Mouse (Mus musculus) left cerebral cortex, adult 11 months (tissue): ENCODE measurements around the gene Gnrhr.
A peak's percentile ranks its signal among the peaks of the same experiment; 100 is the strongest.

Source experiments
- DNase-seq: peaks from one replicate; pipeline ENCODE4 v3.0.0; 2022; ENCODE audit warnings: low spot score

Gnrhr gene

DNA sequence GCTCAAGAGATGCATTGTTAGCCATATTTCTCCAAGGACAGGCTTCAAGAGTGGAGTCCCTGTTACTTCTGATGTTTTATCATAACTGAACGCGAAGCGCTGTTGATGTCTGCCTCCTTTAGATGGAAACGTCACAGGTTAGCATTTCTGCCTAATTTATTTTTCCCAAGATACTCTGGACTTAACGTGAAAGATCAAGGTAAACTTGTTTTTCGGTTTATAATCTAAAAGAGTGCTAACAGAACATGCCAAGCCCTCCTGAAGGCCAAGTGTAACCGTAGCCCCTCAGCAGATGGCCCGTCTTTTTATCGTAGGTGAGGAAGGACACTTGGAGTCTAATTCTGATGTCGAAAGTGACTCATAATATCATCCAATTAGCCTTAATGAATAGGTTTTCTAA lies at the start of gene Gnrhr:
Gene Gnrhr, minus strand, starts transcription at position 101 of the 400 bp plus-strand sequence.
- DNase-seq = no peak

DNA sequence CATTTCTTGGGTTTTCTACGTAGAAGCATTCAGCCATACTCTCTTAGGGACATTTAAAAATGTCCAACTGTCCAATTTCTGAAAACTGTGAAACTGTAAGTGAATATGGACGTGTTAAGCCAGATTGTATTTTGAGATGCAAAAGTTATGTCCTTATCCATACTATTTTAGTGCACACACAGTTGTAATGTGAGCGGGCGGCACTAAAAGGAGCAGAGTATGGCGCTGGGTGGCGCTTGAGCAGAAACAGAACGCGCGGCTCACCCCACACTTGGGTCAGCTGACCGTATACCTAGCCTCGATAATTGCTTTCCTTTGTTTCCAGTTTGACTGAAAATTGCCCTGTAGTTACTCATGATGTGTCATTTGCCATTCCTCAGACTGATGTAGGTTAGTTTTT lies 48.9 kb upstream of the Gnrhr start:
- no peak for DNase-seq

DNA sequence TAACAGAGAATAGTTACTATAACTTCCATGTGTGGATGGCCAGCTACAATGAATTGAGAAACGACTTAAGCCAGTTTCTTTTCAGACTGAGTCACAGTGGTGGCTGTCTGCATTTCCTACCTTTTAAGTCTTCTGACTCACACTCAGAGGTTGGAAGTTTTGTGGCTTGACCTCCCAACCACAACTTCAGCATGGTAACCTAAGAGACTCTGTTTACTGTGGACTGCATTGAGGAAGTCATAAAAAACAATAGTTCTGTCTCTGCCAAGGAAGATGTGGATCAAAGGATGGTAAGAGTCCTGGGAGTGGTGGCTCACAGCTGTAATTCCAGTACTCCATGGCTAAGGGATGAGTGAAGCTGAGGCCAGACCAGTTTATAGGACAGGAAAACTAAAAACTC lies 47.2 kb upstream of the Gnrhr start:
- no peak for DNase-seq

DNA sequence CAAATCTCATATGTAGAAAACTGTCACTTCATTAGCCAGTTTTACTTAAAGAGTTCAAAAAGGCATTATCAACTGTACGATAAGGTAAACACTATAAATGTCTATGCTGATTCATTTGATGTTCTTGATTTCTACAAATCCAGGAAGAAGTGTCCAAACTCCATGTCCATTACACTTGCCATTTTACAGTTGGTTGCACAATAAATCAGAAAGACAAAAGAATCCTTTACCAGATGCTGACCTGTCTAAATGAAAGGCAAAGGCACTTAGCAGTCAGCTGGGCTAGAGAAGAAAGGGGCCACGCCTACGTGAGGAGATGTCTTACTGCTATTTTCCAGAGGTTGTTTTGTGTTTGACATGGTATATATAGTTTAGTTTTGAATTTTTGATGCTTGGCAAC lies 46.6 kb upstream of the Gnrhr start:
- no peak for DNase-seq

DNA sequence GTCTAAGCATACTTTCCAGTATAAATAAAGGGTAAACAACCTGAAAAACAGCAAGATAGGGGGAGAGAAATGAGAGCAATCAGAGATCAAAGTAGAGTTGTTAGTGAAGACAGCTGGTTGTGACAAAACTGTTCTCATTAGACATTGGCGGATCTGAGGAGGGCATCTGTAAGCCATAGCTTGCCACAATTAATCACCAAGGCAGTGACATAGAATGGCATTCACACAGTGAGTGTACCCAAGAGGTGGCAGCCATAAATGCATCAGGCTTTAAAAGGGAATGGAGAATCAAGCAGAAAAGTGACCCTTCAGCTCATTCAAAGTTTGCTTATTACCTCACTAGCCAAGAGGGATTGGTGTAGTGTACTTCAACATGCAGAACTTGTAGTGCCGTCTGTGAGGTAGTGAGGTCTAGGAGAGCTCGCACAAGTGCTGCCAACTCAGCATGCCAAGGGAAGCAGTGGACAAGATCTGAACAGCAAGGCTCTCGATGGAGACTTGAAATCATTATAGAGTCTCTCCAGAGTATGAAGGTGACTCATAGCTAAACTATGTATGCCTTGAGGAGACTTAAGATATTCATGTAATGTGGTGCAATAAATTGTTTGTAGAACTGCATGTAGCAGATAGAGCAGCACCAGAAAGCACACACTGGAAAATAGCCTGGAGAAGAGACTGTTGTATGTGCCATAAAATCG lies 29.6 kb upstream of the Gnrhr start:
- no peak for DNase-seq

DNA sequence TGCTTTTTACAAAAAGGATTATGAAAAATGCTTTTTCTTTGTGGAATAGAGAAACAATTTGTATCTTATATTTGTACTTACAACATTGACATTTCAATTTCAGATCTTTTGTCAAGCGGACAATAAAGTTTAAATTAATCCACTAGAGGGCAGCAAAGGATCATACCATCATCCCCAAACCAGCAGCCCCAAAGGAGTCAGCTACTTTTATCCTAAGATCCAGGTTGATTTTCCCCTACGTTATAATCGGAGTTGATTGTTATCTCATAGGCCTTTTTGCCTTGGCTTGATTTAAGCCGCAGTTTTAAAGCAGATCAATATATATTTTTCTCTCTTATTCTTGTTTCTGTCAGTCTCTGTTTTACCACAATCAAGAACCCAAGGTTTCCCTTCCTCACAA lies 6.3 kb downstream of the Gnrhr start:
- no peak for DNase-seq

DNA sequence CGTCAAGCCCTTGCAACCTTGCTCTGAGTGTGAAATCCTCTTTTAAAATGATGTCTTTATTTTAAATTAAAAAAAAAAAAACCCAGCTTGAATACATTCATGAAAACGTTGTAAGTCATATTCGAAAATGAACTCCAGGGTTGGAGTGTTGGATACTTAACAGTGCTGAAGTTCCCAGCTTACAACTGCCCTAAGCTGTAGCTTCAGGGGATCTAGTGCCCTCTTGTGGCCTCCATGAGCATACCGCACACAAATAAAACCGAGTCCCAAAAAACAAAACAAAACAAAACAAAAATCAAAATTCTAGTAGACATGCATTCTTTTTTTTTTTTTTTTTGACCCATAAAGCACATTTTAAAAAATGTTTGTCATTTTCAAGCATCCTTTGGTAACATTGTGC lies 6.9 kb downstream of the Gnrhr start:
- no peak for DNase-seq

DNA sequence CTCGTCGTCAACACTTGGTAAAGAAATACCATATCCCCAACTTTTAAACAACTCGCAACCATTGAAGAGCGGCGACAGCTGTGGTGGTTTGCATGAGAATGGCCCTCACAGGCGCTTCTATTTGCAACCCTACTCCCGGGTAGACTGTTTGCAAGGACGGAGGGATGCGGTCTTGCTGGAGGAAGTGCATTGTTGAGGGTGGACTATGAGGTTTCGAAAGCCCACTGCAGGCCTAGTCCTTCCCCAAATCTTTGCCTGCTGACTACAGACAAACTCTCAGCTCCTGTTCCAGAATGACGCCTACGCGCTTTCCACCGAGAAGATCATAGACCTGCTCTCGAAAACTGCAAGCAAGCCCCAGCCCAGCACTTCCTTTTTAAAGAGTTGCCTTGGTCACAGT lies 7.4 kb downstream of the Gnrhr start:
- no peak for DNase-seq

DNA sequence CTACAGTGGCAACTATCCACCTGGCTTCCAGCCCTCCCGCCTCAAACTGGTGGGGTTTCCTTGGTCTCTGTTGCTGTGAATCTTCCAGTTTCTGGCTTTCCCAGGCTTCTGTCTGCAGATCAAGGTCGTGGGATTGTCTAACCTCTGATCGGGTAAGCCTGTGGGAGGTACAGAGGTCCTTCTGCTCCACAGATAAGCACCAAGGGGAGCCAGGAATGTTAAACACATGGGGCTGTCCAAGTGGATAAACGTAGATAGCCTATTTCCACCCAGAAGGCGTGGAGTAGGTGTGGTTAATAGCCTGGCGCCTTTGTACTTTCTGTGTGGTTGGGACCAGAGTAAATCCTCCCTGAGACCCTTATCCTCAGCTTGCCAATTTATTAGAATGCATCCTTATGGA lies 10.3 kb downstream of the Gnrhr start:
- DNase-seq = no peak

DNA sequence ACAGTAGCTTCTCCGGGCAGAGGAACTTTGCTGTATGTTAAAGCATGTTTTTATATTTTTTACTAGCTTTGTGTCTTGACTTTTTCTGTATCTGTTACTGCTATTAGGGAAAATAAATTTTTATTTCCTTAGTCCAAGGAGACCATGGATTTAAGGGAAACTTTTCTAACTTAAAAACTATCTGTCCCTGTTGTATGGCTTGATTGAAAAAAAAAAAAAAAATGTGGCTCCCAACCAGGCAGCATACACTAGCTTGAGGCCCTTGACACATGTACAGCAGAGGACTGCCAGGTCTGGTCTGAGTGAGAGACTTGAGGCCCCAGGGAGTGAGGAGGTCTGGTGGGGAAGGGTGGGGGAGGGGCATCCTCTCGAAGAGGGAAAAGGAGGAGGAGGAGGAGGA lies 23.9 kb downstream of the Gnrhr start:
- DNase-seq = no peak

DNA sequence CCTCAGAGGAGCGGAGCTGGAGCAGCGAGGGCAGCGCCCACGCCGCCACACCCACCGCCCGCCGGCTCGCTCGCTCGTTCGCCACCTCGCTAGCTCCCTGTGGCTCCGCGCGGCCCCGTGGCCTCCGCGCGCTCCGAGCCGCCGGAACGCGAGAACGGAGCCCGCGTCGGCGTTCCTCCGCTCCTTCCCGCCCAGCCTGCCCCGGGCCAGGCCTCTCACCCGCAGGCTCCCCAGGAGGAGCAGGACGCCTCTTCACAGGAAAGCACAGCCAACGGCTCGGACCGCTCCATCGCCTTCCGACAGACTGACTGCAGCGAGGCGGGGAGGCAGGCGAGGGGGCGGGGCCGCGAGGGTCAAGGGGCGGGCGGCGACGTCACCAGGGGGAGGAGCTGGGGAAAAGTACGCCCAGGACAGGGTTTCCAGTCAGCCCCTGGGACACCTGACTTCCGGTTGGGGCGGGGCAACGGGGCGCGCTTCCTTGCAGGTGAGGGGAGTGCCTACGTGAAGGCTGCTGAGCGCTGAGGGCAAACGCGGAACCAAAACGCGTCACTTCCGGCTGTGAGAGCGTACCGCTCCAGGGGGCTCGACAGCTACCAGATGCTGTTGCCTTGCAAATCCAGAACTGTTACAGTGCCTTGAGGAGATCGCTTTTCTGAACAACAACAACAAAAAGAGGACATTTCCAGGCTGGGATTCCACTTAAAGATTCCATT lies 25.1 kb downstream of the Gnrhr start, which contains the start of gene Uba6:
Gene Uba6, minus strand, starts transcription at position 355 of the 713 bp plus-strand sequence.
- peak; percentile 97 for DNase-seq

DNA sequence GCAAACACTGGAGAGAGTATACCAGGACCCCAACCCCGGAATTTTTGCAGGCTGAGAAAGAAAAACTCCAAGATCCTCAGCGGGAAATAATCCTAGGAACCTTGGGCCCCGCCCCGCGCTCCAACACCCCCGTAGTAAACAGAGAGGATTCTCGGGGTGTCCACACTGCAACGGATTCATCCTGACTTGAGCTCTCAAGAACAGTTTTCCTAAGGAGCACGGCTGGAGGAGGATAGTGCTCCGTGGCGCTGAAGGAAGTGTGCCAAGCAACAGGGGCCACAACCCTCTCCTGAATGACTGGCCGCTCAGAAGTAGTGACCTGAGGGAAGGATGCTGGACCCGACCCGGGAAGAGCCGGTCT lies 25.6 kb downstream of the Gnrhr start:
- DNase-seq = no peak
